Mouse (Mus musculus) inflammation-experienced regulatory T-cells, adult 6 months (primary cell): ENCODE measurements around the gene Pxdc1. TPM values are rescaled to one million over a fixed set of nuclear protein-coding genes. Genes with fewer than 3 reads are reported as not detected.

Source experiments
- ATAC-seq: one replicate; pipeline ENCODE4 v1.8.0; 2017
- polyA plus RNA-seq, 3 experiments: library from polyadenylated mRNA; unstranded; fragments of 100-300 nt; shearing (Covaris generic); gene quantifications; one replicate each; pipeline ENCODE4 v1.2.1; 2017

Gene Pxdc1
- polyA plus RNA-seq, 3 experiments from 2014 or later: 0.31 to 0.71 TPM; not detected in 1

- ATAC-seq: no peak
Measured at GRCm38 (mm10) chr13:34650953-34651352, 2.3 kb downstream of the Pxdc1 start.

GRCm38 (mm10) chr13:34650371-34650770 lies 2.9 kb downstream of the Pxdc1 start:
- no peak for ATAC-seq

DNA sequence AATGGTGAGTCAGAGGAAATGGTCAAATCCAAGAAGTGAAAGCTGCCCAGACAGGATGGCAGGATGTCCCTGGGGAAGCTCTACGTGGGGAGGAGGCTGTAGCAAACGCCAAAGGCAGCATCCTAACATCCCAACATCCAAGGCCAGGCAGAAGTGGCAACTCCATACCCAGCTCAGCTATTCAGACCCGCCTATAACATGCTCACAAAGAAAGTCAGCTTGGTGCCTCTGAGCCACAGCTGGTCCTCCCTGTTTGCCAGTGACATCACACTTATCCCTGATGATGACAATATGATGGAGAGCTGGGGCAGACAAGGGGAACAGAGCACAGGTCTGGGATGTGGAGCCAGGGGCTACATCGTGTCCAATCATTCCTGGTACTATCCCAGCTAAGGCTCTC lies 5.5 kb downstream of the Pxdc1 start:
- no peak for ATAC-seq

- no peak for ATAC-seq
Measured at GRCm38 (mm10) chr13:34647221-34647620, 6.1 kb downstream of the Pxdc1 start.

DNA sequence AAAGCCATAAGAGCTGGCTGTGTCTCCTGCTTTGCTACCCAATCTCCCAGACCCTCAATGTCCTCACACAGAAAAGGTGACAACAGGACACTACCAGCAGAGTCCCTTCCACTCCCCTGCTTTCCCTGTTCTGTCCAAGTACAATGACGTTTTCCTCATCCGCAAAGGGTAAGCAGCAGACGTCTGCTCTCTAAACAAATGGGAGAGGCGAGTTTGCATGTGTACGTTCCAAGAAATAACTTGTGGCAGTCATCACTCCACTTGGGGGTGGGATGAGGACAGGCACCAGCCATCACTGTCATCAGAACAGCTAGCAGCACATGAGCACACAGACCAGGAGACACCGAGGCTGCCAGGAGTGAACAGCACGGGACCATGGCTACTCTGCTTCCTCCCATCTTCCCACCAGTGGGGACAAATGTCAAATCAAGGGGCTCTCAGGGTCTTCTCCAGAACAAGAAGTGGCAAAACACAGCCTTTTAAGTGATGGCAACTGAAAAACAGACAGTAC lies 7.0 kb downstream of the Pxdc1 start:
- ATAC-seq: no peak

GRCm38 (mm10) chr13:34645519-34645918 lies 7.8 kb downstream of the Pxdc1 start:
- no peak for ATAC-seq

GRCm38 (mm10) chr13:34644401-34644800 lies 8.9 kb downstream of the Pxdc1 start:
- no peak for ATAC-seq

DNA sequence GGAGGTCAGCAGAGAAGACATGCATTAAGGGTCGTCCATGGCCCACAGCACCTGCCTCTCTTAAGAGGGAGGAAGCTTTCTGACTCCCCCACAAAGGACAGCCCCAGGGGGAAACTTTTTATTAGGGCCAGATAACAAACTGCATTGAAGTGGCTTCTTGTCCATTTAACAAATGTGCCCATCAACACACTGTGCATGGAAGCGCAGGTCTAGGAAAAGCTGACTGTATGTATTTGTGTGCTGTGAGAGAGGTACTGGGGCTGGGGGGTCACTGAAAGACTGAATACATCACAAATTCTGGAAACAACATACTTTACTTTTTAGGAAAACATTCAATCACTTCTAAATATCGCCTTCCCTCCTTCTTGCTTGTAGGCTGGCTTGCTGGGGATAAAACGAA lies 9.4 kb downstream of the Pxdc1 start:
- ATAC-seq: no peak

DNA sequence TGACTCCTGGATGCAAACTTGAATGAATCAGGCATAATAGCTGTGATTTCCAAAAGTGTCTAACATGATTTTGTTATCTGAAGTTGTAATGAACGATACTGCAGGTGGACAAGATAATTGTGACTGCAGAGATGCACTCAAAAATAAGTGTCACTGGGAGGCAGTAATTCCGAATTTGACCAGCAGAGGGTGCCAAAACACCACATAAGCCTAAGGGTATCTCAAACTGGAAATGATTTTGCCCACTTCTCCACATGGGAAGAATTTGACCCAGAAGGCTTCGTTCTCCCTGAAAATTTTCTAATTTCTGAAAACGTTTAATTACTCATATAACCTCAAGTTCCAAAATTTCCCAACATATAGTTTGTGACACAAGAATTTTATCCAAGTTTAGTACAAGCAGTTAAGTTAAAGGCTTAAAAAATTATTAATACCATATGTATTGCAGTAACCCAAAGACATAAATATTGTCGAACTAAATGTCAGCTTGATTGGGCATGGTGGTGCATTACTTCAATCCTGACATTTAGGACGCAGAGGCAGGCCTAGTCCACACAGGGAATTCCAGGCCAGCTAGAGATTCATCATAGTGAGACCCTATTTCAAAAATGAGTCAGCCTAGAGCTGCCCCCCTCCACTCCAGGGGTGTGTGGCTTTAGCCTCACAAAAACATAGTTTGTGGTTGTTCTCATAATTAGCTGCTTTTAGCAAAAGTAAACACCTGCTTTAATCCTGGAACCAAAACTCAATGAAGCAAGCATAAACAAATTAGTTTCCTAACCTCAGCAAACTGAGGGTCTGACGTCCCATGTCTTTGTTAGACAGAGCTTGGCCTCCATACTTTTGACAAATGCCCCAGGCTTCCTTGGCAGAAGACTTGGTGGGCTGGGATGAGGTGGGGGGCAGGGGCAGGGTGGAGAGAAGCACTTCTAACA lies 10.1 kb downstream of the Pxdc1 start:
- no peak for ATAC-seq

- ATAC-seq: no peak
Measured at GRCm38 (mm10) chr13:34641066-34641465, 12.2 kb downstream of the Pxdc1 start.

- no peak for ATAC-seq
Measured at GRCm38 (mm10) chr13:34635978-34636377, 17.3 kb downstream of the Pxdc1 start.

GRCm38 (mm10) chr13:34630319-34630718 lies 23.0 kb downstream of the Pxdc1 start:
- no peak for ATAC-seq

- ATAC-seq: no peak
Measured at GRCm38 (mm10) chr13:34629741-34630140, 23.5 kb downstream of the Pxdc1 start.

GRCm38 (mm10) chr13:34627446-34627845 lies 25.8 kb downstream of the Pxdc1 start:
- no peak for ATAC-seq

- no peak for ATAC-seq
Measured at GRCm38 (mm10) chr13:34624414-34624813, 28.9 kb downstream of the Pxdc1 start.

DNA sequence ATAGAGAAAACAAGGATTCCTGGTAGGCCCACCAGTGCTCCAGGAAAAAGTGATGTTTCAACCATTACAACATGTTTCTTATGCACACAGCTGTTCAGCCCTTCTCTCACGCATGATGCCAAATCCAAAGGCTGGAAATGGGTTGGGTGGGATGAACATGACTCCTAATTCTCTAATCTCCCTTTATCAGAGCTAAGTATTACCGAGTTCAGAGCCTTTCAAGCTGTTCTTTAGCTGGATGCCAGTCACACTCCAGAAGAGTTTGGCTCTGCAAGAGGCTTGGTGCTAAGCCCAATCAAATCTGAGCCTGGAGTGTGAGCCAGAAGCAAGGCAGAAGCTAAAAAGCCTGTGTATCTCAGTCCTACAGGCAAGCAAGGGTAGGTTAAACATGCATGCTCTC lies 40.9 kb downstream of the Pxdc1 start:
- ATAC-seq: no peak

GRCm38 (mm10) chr13:34609711-34610110 lies 43.6 kb downstream of the Pxdc1 start:
- no peak for ATAC-seq

- no peak for ATAC-seq
Measured at GRCm38 (mm10) chr13:34607079-34607478, 46.2 kb downstream of the Pxdc1 start.

DNA sequence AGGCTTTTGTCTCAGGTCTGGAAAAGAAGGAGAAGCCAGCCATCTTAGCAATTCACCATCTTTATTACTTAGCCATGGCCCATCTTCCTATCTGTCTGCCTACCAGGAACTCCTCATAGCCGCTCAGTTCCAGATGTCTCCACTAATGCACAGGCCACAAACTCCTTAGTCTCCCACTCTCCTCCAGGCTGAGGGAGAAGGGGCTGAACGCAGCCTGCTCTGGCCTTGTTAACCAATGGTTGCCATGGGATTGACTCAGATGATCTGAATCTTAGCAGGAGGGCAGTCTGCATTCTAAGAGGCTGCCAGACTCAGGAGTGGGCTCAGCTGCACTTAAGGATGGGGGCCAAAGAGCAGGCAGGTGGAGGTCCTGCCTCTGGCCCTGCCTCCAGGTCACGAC lies 47.4 kb downstream of the Pxdc1 start:
- no peak for ATAC-seq

DNA sequence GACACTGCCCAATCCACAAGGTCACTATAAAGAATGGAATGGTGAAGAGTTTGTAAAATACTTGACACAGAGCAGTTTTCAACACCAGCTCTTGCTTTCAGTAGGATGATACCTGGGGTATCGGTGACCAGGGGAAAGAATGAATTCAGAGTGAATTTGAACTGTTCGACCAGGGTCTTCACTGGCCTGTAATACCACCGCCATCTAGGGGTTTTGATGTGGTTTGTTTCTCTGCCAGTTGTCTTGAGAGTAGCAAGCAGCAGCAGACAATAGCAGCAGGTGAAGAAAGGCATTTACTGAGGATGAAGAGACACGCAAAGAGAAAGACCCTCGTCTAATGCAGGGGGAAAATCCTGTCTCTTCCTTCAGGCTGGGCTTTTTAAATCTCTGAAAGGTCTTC lies 48.1 kb downstream of the Pxdc1 start:
- no peak for ATAC-seq

- ATAC-seq: no peak
Measured at GRCm38 (mm10) chr13:34604406-34604805, 48.9 kb downstream of the Pxdc1 start.

GRCm38 (mm10) chr13:34602757-34603156 lies 50.5 kb downstream of the Pxdc1 start:
- ATAC-seq: no peak

DNA sequence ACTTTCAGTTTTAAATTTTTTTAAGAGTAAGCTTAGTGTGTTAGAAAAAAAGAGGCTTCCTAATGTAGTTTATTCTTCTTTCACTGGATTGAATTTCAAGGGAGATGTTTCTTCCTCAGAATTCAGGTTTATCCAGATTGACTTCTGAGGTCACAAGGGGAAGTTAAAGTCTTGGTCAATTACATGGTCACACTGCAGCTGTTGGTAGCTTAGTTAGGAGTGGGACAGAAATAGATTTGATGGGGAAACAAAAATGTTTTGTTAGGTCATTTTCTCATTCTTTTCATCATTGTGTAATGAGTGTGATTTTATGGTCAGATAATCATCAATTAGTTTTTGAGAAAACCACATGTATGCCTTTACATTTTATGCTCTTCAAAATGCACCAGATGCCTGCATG lies 56.5 kb downstream of the Pxdc1 start:
- ATAC-seq: no peak
